Mouse (Mus musculus): ENCODE measurements around the gene Gpatch8. TPM values are rescaled to one million over a fixed set of nuclear protein-coding genes. Genes with fewer than 3 reads are reported as not detected.

Gpatch8 gene
- polyA plus RNA-seq, 1 experiment, result 9.0 TPM

GRCm38 (mm10) chr11:102479581-102479980 is 76.6 kb downstream of the Gpatch8 start:
- Histone ChIP-seq H3K79me2 (ENCODE audit: control insufficient read depth, insufficient read depth) (no peaks in the 10 kb centered on the region), H3K4me2 (ENCODE audit: low read depth) (no peak overlapping the region), H3ac (ENCODE audit: control insufficient read depth, insufficient read length) (no peak overlapping the region), H3K36me3 (ENCODE audit: control insufficient read depth, insufficient read depth) (peaks cover 14% of the 10 kb centered on the region), H3K27me3 (ENCODE audit: control insufficient read depth, insufficient read depth, insufficient read length) (no peaks in the 10 kb centered on the region), H3K4me3 (no peak overlapping the region)
- TF ChIP-seq POLR2A (IDR thresholded peaks at IDR 0.05; ENCODE audit: insufficient read length, low read depth) (no peak), REST (IDR thresholded peaks at IDR 0.05; ENCODE audit: insufficient read depth, insufficient read length) (no peak), MYOG (IDR thresholded peaks at IDR 0.05; ENCODE audit: control insufficient read depth in 1 of 3, insufficient read depth in 1 of 3, insufficient read length in 2 of 3, low read depth in 2 of 3) (no peak), E2F4 (IDR thresholded peaks at IDR 0.05; ENCODE audit: insufficient read depth) (no peak), USF1 (IDR thresholded peaks at IDR 0.05; ENCODE audit: low read depth) (no peak)

GRCm38 (mm10) chr11:102478671-102479070 is 77.5 kb downstream of the Gpatch8 start:
- H3K36me3 ChIP-seq (ENCODE audit: control insufficient read depth, insufficient read depth), result peaks cover 10% of the 10 kb centered on the region
- H3K4me2 ChIP-seq (ENCODE audit: low read depth), result no peak overlapping the region
- TF ChIP-seq CEBPB (IDR thresholded peaks at IDR 0.05; ENCODE audit: insufficient read depth, poor library complexity, severe bottlenecking) (no peak), POLR2AphosphoS2 (IDR thresholded peaks at IDR 0.05; ENCODE audit: insufficient read length, low read depth) (no peak), MYOG (IDR thresholded peaks at IDR 0.05; ENCODE audit: control insufficient read depth in 1 of 3, insufficient read depth in 1 of 3, insufficient read length in 2 of 3, low read depth in 2 of 3) (no peak), TCF12 (IDR thresholded peaks at IDR 0.05; ENCODE audit: insufficient read depth, poor library complexity, severe bottlenecking) (no peak), MAX (IDR thresholded peaks at IDR 0.05; ENCODE audit: low read depth) (no peak), USF1 (IDR thresholded peaks at IDR 0.05; ENCODE audit: low read depth) (no peak), REST (IDR thresholded peaks at IDR 0.05; ENCODE audit: insufficient read depth, insufficient read length) (no peak)
- H3K4me3 ChIP-seq, result no peak overlapping the region
- H3ac ChIP-seq (ENCODE audit: control insufficient read depth, insufficient read length), result no peak overlapping the region
- no peaks in the 10 kb centered on the region for H3K79me2 ChIP-seq (ENCODE audit: control insufficient read depth, insufficient read depth)
- H3K27me3 ChIP-seq (ENCODE audit: control insufficient read depth, insufficient read depth, insufficient read length), result no peaks in the 10 kb centered on the region

- no peak overlapping the region for H3ac ChIP-seq (ENCODE audit: control insufficient read depth, insufficient read length)
- no peaks in the 10 kb centered on the region for H3K27me3 ChIP-seq (ENCODE audit: control insufficient read depth, insufficient read depth, insufficient read length)
- no peak for TF ChIP-seq MYOD1 (IDR thresholded peaks at IDR 0.05; ENCODE audit: control insufficient read depth in 1 of 3, insufficient read length in 2 of 3, low read depth in 2 of 3)
- no peak for TF ChIP-seq USF1 (IDR thresholded peaks at IDR 0.05; ENCODE audit: low read depth)
- no peak for TF ChIP-seq POLR2A (IDR thresholded peaks at IDR 0.05; ENCODE audit: insufficient read length, low read depth)
- no peak for TF ChIP-seq TCF12 (IDR thresholded peaks at IDR 0.05; ENCODE audit: insufficient read depth, poor library complexity, severe bottlenecking)
- TF ChIP-seq MAX (IDR thresholded peaks at IDR 0.05; ENCODE audit: low read depth), result no peak
- TF ChIP-seq MYOG (IDR thresholded peaks at IDR 0.05; ENCODE audit: control insufficient read depth in 1 of 3, insufficient read depth in 1 of 3, insufficient read length in 2 of 3, low read depth in 2 of 3), result no peak
- no peak for TF ChIP-seq CEBPB (IDR thresholded peaks at IDR 0.05; ENCODE audit: insufficient read depth, poor library complexity, severe bottlenecking)
- no peak for TF ChIP-seq REST (IDR thresholded peaks at IDR 0.05; ENCODE audit: insufficient read depth, insufficient read length)
- no peak for TF ChIP-seq TCF3 (IDR thresholded peaks at IDR 0.05; ENCODE audit: insufficient read length, low read depth)
- no peak for TF ChIP-seq POLR2AphosphoS2 (IDR thresholded peaks at IDR 0.05; ENCODE audit: insufficient read length, low read depth)
- no peak for TF ChIP-seq SRF (IDR thresholded peaks at IDR 0.05; ENCODE audit: control insufficient read depth, insufficient read length, low read depth)
- TF ChIP-seq E2F4 (IDR thresholded peaks at IDR 0.05; ENCODE audit: insufficient read depth), result no peak
- H3K79me2 ChIP-seq (ENCODE audit: control insufficient read depth, insufficient read depth), result no peaks in the 10 kb centered on the region
- no peak overlapping the region for H3K4me2 ChIP-seq (ENCODE audit: low read depth)
- no peak overlapping the region for H3K4me3 ChIP-seq
- H3K36me3 ChIP-seq (ENCODE audit: control insufficient read depth, insufficient read depth), result no peaks in the 10 kb centered on the region
These were observed 81.2 kb downstream of the Gpatch8 start for GRCm38 (mm10) chr11:102475027-102475426.

- no peak within 1 kb of the TSS for H3ac ChIP-seq (ENCODE audit: control insufficient read depth, insufficient read length)
- no peak within 1 kb of the TSS for H3K4me2 ChIP-seq (ENCODE audit: low read depth)
- TF ChIP-seq CEBPB (IDR thresholded peaks at IDR 0.05; ENCODE audit: insufficient read depth, poor library complexity, severe bottlenecking) (no peak), REST (IDR thresholded peaks at IDR 0.05; ENCODE audit: insufficient read depth, insufficient read length) (no peak), E2F4 (IDR thresholded peaks at IDR 0.05; ENCODE audit: insufficient read depth) (no peak), TCF3 (IDR thresholded peaks at IDR 0.05; ENCODE audit: insufficient read length, low read depth) (no peak)
- H3K4me3 ChIP-seq, result no peak within 1 kb of the TSS
- H3K36me3 ChIP-seq (ENCODE audit: control insufficient read depth, insufficient read depth), result no peaks in the 10 kb centered on the region
- H3K79me2 ChIP-seq (ENCODE audit: control insufficient read depth, insufficient read depth), result no peaks in the 10 kb centered on the region
- H3K27me3 ChIP-seq (ENCODE audit: control insufficient read depth, insufficient read depth, insufficient read length), result no peaks in the 10 kb centered on the region
These were observed 86.4 kb downstream of the Gpatch8 start, which contains the start of gene Itga2b for GRCm38 (mm10) chr11:102469648-102470357. Gene Itga2b (minus strand): TSS chr11:102470122.

- peak overlapping the region; percentile 99 for H3K4me2 ChIP-seq (ENCODE audit: low read depth)
- no peaks in the 10 kb centered on the region for H3K36me3 ChIP-seq (ENCODE audit: control insufficient read depth, insufficient read depth)
- TF ChIP-seq POLR2AphosphoS2 (IDR thresholded peaks at IDR 0.05; ENCODE audit: insufficient read length, low read depth) (peak; percentile 69), POLR2A (IDR thresholded peaks at IDR 0.05; ENCODE audit: insufficient read length, low read depth) (peak; percentile 83), MYOG (IDR thresholded peaks at IDR 0.05; ENCODE audit: control insufficient read depth in 1 of 3, insufficient read depth in 1 of 3, insufficient read length in 2 of 3, low read depth in 2 of 3) (no peak), E2F4 (IDR thresholded peaks at IDR 0.05; ENCODE audit: insufficient read depth) (no peak), REST (IDR thresholded peaks at IDR 0.05; ENCODE audit: insufficient read depth, insufficient read length) (no peak), TCF12 (IDR thresholded peaks at IDR 0.05; ENCODE audit: insufficient read depth, poor library complexity, severe bottlenecking) (no peak), MAX (IDR thresholded peaks at IDR 0.05; ENCODE audit: low read depth) (no peak), SRF (IDR thresholded peaks at IDR 0.05; ENCODE audit: control insufficient read depth, insufficient read length, low read depth) (no peak), MYOD1 (IDR thresholded peaks at IDR 0.05; ENCODE audit: control insufficient read depth in 1 of 3, insufficient read length in 2 of 3, low read depth in 2 of 3) (no peak), CEBPB (IDR thresholded peaks at IDR 0.05; ENCODE audit: insufficient read depth, poor library complexity, severe bottlenecking) (0 out of 2 replicates have a peak, but pooled peaks have one; percentile 3), TCF3 (IDR thresholded peaks at IDR 0.05; ENCODE audit: insufficient read length, low read depth) (no peak), USF1 (IDR thresholded peaks at IDR 0.05; ENCODE audit: low read depth) (no peak)
- peak overlapping the region; percentile 23 for H3K4me3 ChIP-seq
- H3K27me3 ChIP-seq (ENCODE audit: control insufficient read depth, insufficient read depth, insufficient read length), result no peaks in the 10 kb centered on the region
- no peaks in the 10 kb centered on the region for H3K79me2 ChIP-seq (ENCODE audit: control insufficient read depth, insufficient read depth)
- H3ac ChIP-seq (ENCODE audit: control insufficient read depth, insufficient read length), result no peak overlapping the region
These were observed 89.1 kb downstream of the Gpatch8 start for GRCm38 (mm10) chr11:102467041-102467631.

Data from myocyte (in vitro differentiated cells).